Mouse (Mus musculus): Measurements from ENCODE around the gene Nyx. TPM values are rescaled to one million over a fixed set of nuclear protein-coding genes. Genes with fewer than 3 reads are reported as not detected.
"Not testable (repeated sequence)": the region's sequence is repeated elsewhere in the genome, so short reads cannot be mapped to it uniquely, and the experiment has no call there.

Nyx gene
- total RNA-seq (2021) (under 1 TPM; 0.23 TPM), polyA plus RNA-seq (2012; rRNA removed) (0.14 and 0.20 TPM in 2 replicates)
- long read RNA-seq: 0 reads

- Histone ChIP-seq H3K36me3 (ENCODE audit: control insufficient read depth, insufficient read depth, low read length) (peaks cover 6% of the 10 kb centered on the region), H3K4me3 (no peak within 1 kb of the TSS), H3K9ac (ENCODE audit: low read depth, low read length) (no peak within 1 kb of the TSS), H3K27me3 (ENCODE audit: control insufficient read depth, insufficient read depth, low read length) (no peaks in the 10 kb centered on the region), H3K27ac (peak within 1 kb of the TSS; percentile 51), H3K4me1 (ENCODE audit: control insufficient read depth, insufficient read depth, low read length) (peaks cover 17% of the 10 kb centered on the region), H3K79me2 (replicated peaks; ENCODE audit: control insufficient read depth, insufficient read depth, low read length) (no peaks in the 10 kb centered on the region)
- no peak for DNase-seq
- 82% methylated on average over 3 of the region's 3 CpGs for WGBS
- TF ChIP-seq CTCF (IDR thresholded peaks at IDR 0.05) (no peak), POLR2A (IDR thresholded peaks at IDR 0.05; ENCODE audit: insufficient read depth, low read depth, low read length) (no peak), EP300 (IDR thresholded peaks at IDR 0.05; ENCODE audit: insufficient read depth, low read depth, low read length) (no peak)
- intact Hi-C loops (cut with DNase I): loop anchor here (5.0 to 10.0 kb wide), 3 partner anchors 36 to 156 kb away; no protein-coding TSS in a partner anchor
Observed at GRCm38 (mm10) chrX:13465810-13466209, at the start of gene Nyx. Gene Nyx, plus strand, starts transcription at chrX:13466110.

GRCm38 (mm10) chrX:13422047-13422446, 43.9 kb upstream of the Nyx start:
- Histone ChIP-seq H3K9ac (ENCODE audit: low read depth, low read length) (no peak overlapping the region), H3K4me1 (ENCODE audit: control insufficient read depth, insufficient read depth, low read length) (no peaks in the 10 kb centered on the region), H3K79me2 (replicated peaks; ENCODE audit: control insufficient read depth, insufficient read depth, low read length) (no peaks in the 10 kb centered on the region), H3K27me3 (ENCODE audit: control insufficient read depth, insufficient read depth, low read length) (no peaks in the 10 kb centered on the region), H3K4me3 (no peak overlapping the region), H3K27ac (no peak overlapping the region), H3K36me3 (ENCODE audit: control insufficient read depth, insufficient read depth, low read length) (no peaks in the 10 kb centered on the region)
- no peak for DNase-seq
- intact Hi-C loops (cut with DNase I): no loop called here
- TF ChIP-seq POLR2A (IDR thresholded peaks at IDR 0.05; ENCODE audit: insufficient read depth, low read depth, low read length) (no peak), CTCF (IDR thresholded peaks at IDR 0.05) (no peak), EP300 (IDR thresholded peaks at IDR 0.05; ENCODE audit: insufficient read depth, low read depth, low read length) (no peak)
- WGBS: 58% methylated on average over 4 of the region's 4 CpGs

- DNase-seq: no peak
- 47% methylated on average over 6 of the region's 6 CpGs for WGBS
- intact Hi-C loops (cut with DNase I): no loop called here
- Histone ChIP-seq H3K27ac (no peak overlapping the region), H3K36me3 (ENCODE audit: control insufficient read depth, insufficient read depth, low read length) (no peaks in the 10 kb centered on the region), H3K27me3 (ENCODE audit: control insufficient read depth, insufficient read depth, low read length) (no peaks in the 10 kb centered on the region), H3K4me3 (no peak overlapping the region), H3K4me1 (ENCODE audit: control insufficient read depth, insufficient read depth, low read length) (no peaks in the 10 kb centered on the region), H3K9ac (ENCODE audit: low read depth, low read length) (no peak overlapping the region), H3K79me2 (replicated peaks; ENCODE audit: control insufficient read depth, insufficient read depth, low read length) (no peaks in the 10 kb centered on the region)
- TF ChIP-seq POLR2A (IDR thresholded peaks at IDR 0.05; ENCODE audit: insufficient read depth, low read depth, low read length) (no peak), CTCF (IDR thresholded peaks at IDR 0.05) (no peak), EP300 (IDR thresholded peaks at IDR 0.05; ENCODE audit: insufficient read depth, low read depth, low read length) (no peak)
Observed at GRCm38 (mm10) chrX:13431421-13431820, 34.5 kb upstream of the Nyx start.

- H3K36me3 ChIP-seq (ENCODE audit: control insufficient read depth, insufficient read depth, low read length); H3K4me1 ChIP-seq (ENCODE audit: control insufficient read depth, insufficient read depth, low read length); DNase-seq; H3K79me2 ChIP-seq (replicated peaks; ENCODE audit: control insufficient read depth, insufficient read depth, low read length); H3K4me3 ChIP-seq; intact Hi-C loops (cut with DNase I); H3K27ac ChIP-seq; H3K27me3 ChIP-seq (ENCODE audit: control insufficient read depth, insufficient read depth, low read length); H3K9ac ChIP-seq (ENCODE audit: low read depth, low read length): not testable (repeated sequence)
- 85% methylated on average over 2 of the region's 2 CpGs for WGBS
Observed at GRCm38 (mm10) chrX:13436042-13436441, 29.9 kb upstream of the Nyx start.

- H3K4me1 ChIP-seq (ENCODE audit: control insufficient read depth, insufficient read depth, low read length); H3K36me3 ChIP-seq (ENCODE audit: control insufficient read depth, insufficient read depth, low read length); H3K4me3 ChIP-seq; intact Hi-C loops (cut with DNase I); H3K27me3 ChIP-seq (ENCODE audit: control insufficient read depth, insufficient read depth, low read length); H3K79me2 ChIP-seq (replicated peaks; ENCODE audit: control insufficient read depth, insufficient read depth, low read length); H3K9ac ChIP-seq (ENCODE audit: low read depth, low read length); DNase-seq; H3K27ac ChIP-seq: not testable (repeated sequence)
- WGBS: 88% methylated on average over 9 of the region's 9 CpGs
Observed at GRCm38 (mm10) chrX:13456544-13456943, 9.4 kb upstream of the Nyx start.

GRCm38 (mm10) chrX:13458766-13459165, 7.1 kb upstream of the Nyx start:
- H3K27me3 ChIP-seq (ENCODE audit: control insufficient read depth, insufficient read depth, low read length): no peaks in the 10 kb centered on the region
- H3K79me2 ChIP-seq (replicated peaks; ENCODE audit: control insufficient read depth, insufficient read depth, low read length): no peaks in the 10 kb centered on the region
- no peaks in the 10 kb centered on the region for H3K36me3 ChIP-seq (ENCODE audit: control insufficient read depth, insufficient read depth, low read length)
- no peak overlapping the region for H3K27ac ChIP-seq
- peaks cover 6% of the 10 kb centered on the region for H3K4me1 ChIP-seq (ENCODE audit: control insufficient read depth, insufficient read depth, low read length)
- 89% methylated on average over 1 of the region's 1 CpGs for WGBS
- no peak overlapping the region for H3K9ac ChIP-seq (ENCODE audit: low read depth, low read length)
- TF ChIP-seq CTCF (IDR thresholded peaks at IDR 0.05) (no peak), EP300 (IDR thresholded peaks at IDR 0.05; ENCODE audit: insufficient read depth, low read depth, low read length) (no peak), POLR2A (IDR thresholded peaks at IDR 0.05; ENCODE audit: insufficient read depth, low read depth, low read length) (no peak)
- no peak overlapping the region for H3K4me3 ChIP-seq
- intact Hi-C loops (cut with DNase I): no loop called here
- no peak for DNase-seq
